In genomic region chr3:121755152-121755551, GRCm38 (mm10) we compare ENCODE assay signal across 12 mouse cellular contexts. TPM values are rescaled to one million over a fixed set of nuclear protein-coding genes. Genes with fewer than 3 reads are reported as not detected.
DNase-seq lines count a peak whose midpoint lies in the region; ATAC-seq and TF ChIP-seq lines count a peak whose summit lies in the region.
"Had no signal": no experiment of that assay in that cellular context is flagged by ENCODE, and none has a peak within 500 bp of the region (broad histone marks: within the 10 kb centered on the region; RNA-seq: fewer than 3 reads in every experiment).

No protein-coding gene starts in this region.

- H3K4me3 ChIP-seq in kidney, embryonic 15.5 days (replicated peaks), result no peak overlapping the region
- no peak overlapping the region for H3K4me3 ChIP-seq in kidney, adult 2 months (ENCODE audit: insufficient read depth, low read depth, low read length)
- no peak overlapping the region for H3K4me3 ChIP-seq in forebrain, embryonic 16.5 days (replicated peaks; ENCODE audit: low read length)
- H3K4me3 ChIP-seq: liver, embryonic 13.5 days; neural tube, embryonic 12.5 days had no signal

- no peak overlapping the region for H3K9ac ChIP-seq in kidney, embryonic 15.5 days
- no peak overlapping the region for H3K9ac ChIP-seq in forebrain, embryonic 16.5 days (replicated peaks; ENCODE audit: low read depth, low read length)
- H3K9ac ChIP-seq: liver, embryonic 13.5 days; neural tube, embryonic 12.5 days had no signal

- H3K27ac ChIP-seq in kidney, embryonic 15.5 days, result peak overlapping the region; percentile 59; the same call in 1 of the 2 replicates
- no peak overlapping the region for H3K27ac ChIP-seq in kidney, adult 2 months (ENCODE audit: insufficient read depth, low read depth, low read length)
- peak overlapping the region; percentile 13; the same call in 1 of the 2 replicates for H3K27ac ChIP-seq in forebrain, embryonic 16.5 days (ENCODE audit: low read length)
- H3K27ac ChIP-seq: liver, embryonic 13.5 days; neural tube, embryonic 12.5 days had no signal

- DNase-seq in kidney, adult 2 months, result no peak
- DNase-seq in NIH3T3 (ENCODE audit: low read depth), result peak; percentile 64
- DNase-seq in right cerebral cortex, postnatal 25 days, result no peak
- no peak for DNase-seq in layer of hippocampus, postnatal 14 days (ENCODE audit: low spot score in 2 of 2)
- DNase-seq: cerebellum, postnatal 36 days; liver, embryonic 13.5 days; right cerebral cortex, postnatal 4 days had no signal

- H3K4me1 ChIP-seq in kidney, embryonic 15.5 days, result 0 out of 2 replicates have a peak, but pooled peaks cover 2% of the 10 kb centered on the region
- H3K4me1 ChIP-seq in kidney, adult 2 months (ENCODE audit: control insufficient read depth, insufficient read depth, low read length), result peaks cover 3% of the 10 kb centered on the region; the same call in 1 of the 2 replicates
- H3K4me1 ChIP-seq in forebrain, embryonic 16.5 days (replicated peaks; ENCODE audit: control insufficient read depth, insufficient read depth, low read length), result peaks cover 12% of the 10 kb centered on the region
- H3K4me1 ChIP-seq: liver, embryonic 13.5 days had no signal

- no peak for TF ChIP-seq POLR2A in kidney, adult 2 months (IDR thresholded peaks at IDR 0.05; ENCODE audit: low read depth, low read length)

- no peaks in the 10 kb centered on the region for H3K9me3 ChIP-seq in kidney, embryonic 15.5 days (replicated peaks)
- H3K9me3 ChIP-seq in forebrain, embryonic 16.5 days (ENCODE audit: control insufficient read depth, low read length), result no peaks in the 10 kb centered on the region
- H3K9me3 ChIP-seq: liver, embryonic 13.5 days; neural tube, embryonic 12.5 days had no signal

- ATAC-seq in kidney, embryonic 15.5 days (replicated peaks; ENCODE audit: low FRiP score), result no peak
- ATAC-seq in CD4-positive, CD25-positive, alpha-beta regulatory T cell, adult 4 months, result peak; percentile 11
- ATAC-seq in forebrain, embryonic 16.5 days, result peak; percentile 95
- ATAC-seq: inflammation-experienced regulatory T-cells, adult 6 months had no signal

- H3K36me3 ChIP-seq in kidney, embryonic 15.5 days, result peaks cover 15% of the 10 kb centered on the region
- peaks cover 2% of the 10 kb centered on the region; the same call in 1 of the 2 replicates for H3K36me3 ChIP-seq in kidney, adult 2 months (ENCODE audit: control insufficient read depth, insufficient read depth, low read length)
- H3K36me3 ChIP-seq in forebrain, embryonic 16.5 days (ENCODE audit: control insufficient read depth, insufficient read depth), result no peaks in the 10 kb centered on the region; the same call in 1 of the 2 replicates

- WGBS in kidney, embryonic 15.5 days, result 40% methylated on average over 3 of the region's 3 CpGs
- 11% methylated on average over 3 of the region's 3 CpGs for WGBS in kidney, adult 2 months
- 12% methylated on average over 3 of the region's 3 CpGs for WGBS in forebrain, embryonic 16.5 days

- no peak overlapping the region for H3K4me2 ChIP-seq in kidney, embryonic 15.5 days
- H3K4me2 ChIP-seq in forebrain, embryonic 16.5 days (ENCODE audit: low read length), result no peak overlapping the region
- H3K4me2 ChIP-seq: liver, embryonic 13.5 days; neural tube, embryonic 12.5 days had no signal

- no peak for TF ChIP-seq CTCF in kidney, adult 2 months (conservative IDR thresholded peaks at IDR 0.05; ENCODE audit: insufficient read depth, insufficient read length, low read depth, low read length)

- no peaks in the 10 kb centered on the region for H3K27me3 ChIP-seq in kidney, embryonic 15.5 days
- H3K27me3 ChIP-seq in kidney, adult 2 months (replicated peaks; ENCODE audit: control insufficient read depth, insufficient read depth, low read length), result no peaks in the 10 kb centered on the region
- no peaks in the 10 kb centered on the region for H3K27me3 ChIP-seq in forebrain, embryonic 16.5 days (replicated peaks; ENCODE audit: control insufficient read depth, insufficient read depth, low read length)
- H3K27me3 ChIP-seq: liver, embryonic 13.5 days; neural tube, embryonic 12.5 days had no signal

RNA-seq across cellular contexts. Expression of gene F3, which starts 31.8 kb away (rescaled TPM):
- 16.7 and 17.4 TPM in 2 replicates for polyA plus RNA-seq in kidney, embryonic 15.5 days (2015; fragmentation: Nextera tagmentation; extraction: Ambion mirVana)
- 16.8 and 17.4 TPM in 2 replicates for polyA plus RNA-seq in kidney, adult 2 months (2012; rRNA removed)
- not detected for polyA plus RNA-seq in CD4-positive, CD25-positive, alpha-beta regulatory T cell, adult 4 months (2017; shearing (Covaris generic))
- 9.1 and 9.5 TPM in 2 replicates for polyA plus RNA-seq in forebrain, embryonic 16.5 days (2015; fragmentation: Nextera tagmentation; extraction: Ambion mirVana)
- total RNA-seq in layer of hippocampus, postnatal 14 days (2021), result 10 to 100 TPM; 47.2 to 47.3 TPM

RNA-seq across cellular contexts. Expression of gene Abcd3, which starts 60.0 kb away (rescaled TPM):
- 65.3 and 67.2 TPM in 2 replicates for polyA plus RNA-seq in kidney, embryonic 15.5 days (2015; fragmentation: Nextera tagmentation; extraction: Ambion mirVana)
- polyA plus RNA-seq in kidney, adult 2 months (2012; rRNA removed), result 25.5 and 48.2 TPM in 2 replicates
- polyA plus RNA-seq in CD4-positive, CD25-positive, alpha-beta regulatory T cell, adult 4 months (2017; shearing (Covaris generic)), result 10 to 100 TPM; 13.5 to 15.4 TPM
- 72.8 and 75.1 TPM in 2 replicates for polyA plus RNA-seq in forebrain, embryonic 16.5 days (2015; fragmentation: Nextera tagmentation; extraction: Ambion mirVana)
- total RNA-seq in layer of hippocampus, postnatal 14 days (2021), result 10 to 100 TPM; 73.4 to 74.2 TPM
